Mouse (Mus musculus) fat pad, adult 2 months (tissue): ENCODE results near the gene Zfp810.
"Not testable (repeated sequence)": the region's sequence is repeated elsewhere in the genome, so short reads cannot be mapped to it uniquely, and the experiment has no call there.

Experiments
- DNase-seq: peaks from one replicate; pipeline ENCODE4 v3.0.0-alpha.2; 2011; ENCODE audit warnings: low read depth, low spot score; ENCODE audit errors: extremely low read depth

Gene Zfp810

GRCm38 (mm10) chr9:22307156-22307919 lies at the start of gene Zfp810:
Gene Zfp810 (minus strand): TSS chr9:22307648.
- peak; percentile 47 for DNase-seq

- no peak for DNase-seq
Observed at GRCm38 (mm10) chr9:22355919-22356318, 48.5 kb upstream of the Zfp810 start.

- DNase-seq = no peak
Observed at GRCm38 (mm10) chr9:22353901-22354300, 46.5 kb upstream of the Zfp810 start.

- no peak for DNase-seq
Observed at GRCm38 (mm10) chr9:22353465-22353864, 46.0 kb upstream of the Zfp810 start.

GRCm38 (mm10) chr9:22340331-22340730 lies 32.9 kb upstream of the Zfp810 start:
- no peak for DNase-seq

- DNase-seq = no peak
Observed at GRCm38 (mm10) chr9:22337217-22337616, 29.8 kb upstream of the Zfp810 start.

- peak; percentile 34 for DNase-seq
Observed at GRCm38 (mm10) chr9:22327475-22328387, 20.3 kb upstream of the Zfp810 start.

- peak; percentile 13 for DNase-seq
Observed at GRCm38 (mm10) chr9:22327099-22327474, 19.6 kb upstream of the Zfp810 start.

GRCm38 (mm10) chr9:22324579-22324978 lies 17.1 kb upstream of the Zfp810 start:
- DNase-seq = no peak

- no peak for DNase-seq
Observed at GRCm38 (mm10) chr9:22322381-22323211, 15.1 kb upstream of the Zfp810 start.

- no peak for DNase-seq
Observed at GRCm38 (mm10) chr9:22319109-22319508, 11.7 kb upstream of the Zfp810 start.

- DNase-seq = not testable (repeated sequence)
Observed at GRCm38 (mm10) chr9:22316047-22316446, 8.6 kb upstream of the Zfp810 start.

GRCm38 (mm10) chr9:22314066-22314465 lies 6.6 kb upstream of the Zfp810 start:
- peak; percentile 13 for DNase-seq

- DNase-seq = no peak
Observed at GRCm38 (mm10) chr9:22313218-22313617, 5.8 kb upstream of the Zfp810 start.

GRCm38 (mm10) chr9:22309651-22310050 lies 2.2 kb upstream of the Zfp810 start:
- no peak for DNase-seq

GRCm38 (mm10) chr9:22307920-22308262 lies 443 bp upstream of the Zfp810 start:
- DNase-seq = not testable (repeated sequence)

GRCm38 (mm10) chr9:22306726-22307125 lies 722 bp downstream of the Zfp810 start:
- DNase-seq = no peak

GRCm38 (mm10) chr9:22302199-22302598 lies 5.2 kb downstream of the Zfp810 start:
- DNase-seq = no peak

- DNase-seq = no peak
Observed at GRCm38 (mm10) chr9:22278733-22279132, 28.7 kb downstream of the Zfp810 start.

- DNase-seq = no peak
Observed at GRCm38 (mm10) chr9:22268886-22269285, 38.6 kb downstream of the Zfp810 start.

- no peak for DNase-seq
Observed at GRCm38 (mm10) chr9:22262611-22263010, 44.8 kb downstream of the Zfp810 start.
